Mouse (Mus musculus) forebrain, embryonic 13.5 days (tissue): ENCODE results near the gene Ankrd13b. TPM values are rescaled to one million over a fixed set of nuclear protein-coding genes. Genes with fewer than 3 reads are reported as not detected.

Source experiments
- ATAC-seq: fragments of 200-750 bp; cut with Nextera tagmentation; 2 replicates; pipeline ENCODE4 v1.8.0; 2017
- H3K27ac ChIP-seq: fragments of 300-500 bp; sonication (generic); 2 replicates; pipeline ENCODE4 v1.5.1; 2015; ENCODE audit warnings: inconsistent platforms, mild to moderate bottlenecking, moderate library complexity
- H3K27me3 ChIP-seq: fragments of 300-500 bp; sonication (generic); 2 replicates; pipeline ENCODE4 v1.6.1; 2015; ENCODE audit warnings: mild to moderate bottlenecking, inconsistent platforms
- H3K36me3 ChIP-seq: fragments of 300-500 bp; sonication (generic); 2 replicates; pipeline ENCODE4 v1.6.1; 2015; ENCODE audit warnings: mild to moderate bottlenecking, inconsistent platforms; ENCODE audit not compliant: poor library complexity, severe bottlenecking
- H3K4me1 ChIP-seq: fragments of 300-500 bp; sonication (generic); 2 replicates; pipeline ENCODE4 v1.6.1; 2015; ENCODE audit warnings: inconsistent platforms
- H3K4me2 ChIP-seq: fragments of 300-500 bp; sonication (generic); 2 replicates; pipeline ENCODE4 v1.6.1; 2015; ENCODE audit warnings: inconsistent platforms, mild to moderate bottlenecking, moderate library complexity
- H3K4me3 ChIP-seq: fragments of 300-500 bp; sonication (generic); 2 replicates; pipeline ENCODE4 v1.5.1; 2015; ENCODE audit warnings: mild to moderate bottlenecking, inconsistent platforms
- H3K9ac ChIP-seq: fragments of 300-500 bp; sonication (generic); 2 replicates; pipeline ENCODE4 v1.6.1; 2015; ENCODE audit warnings: mild to moderate bottlenecking, inconsistent platforms
- H3K9me3 ChIP-seq: fragments of 300-500 bp; sonication (generic); replicated peaks from 2 replicates; pipeline ENCODE4 v1.6.1; 2016; ENCODE audit warnings: inconsistent platforms
- WGBS: fragments of 180-500 bp; shearing (Covaris S2); methylation state at CpG from one replicate; pipeline ENCODE4 v1.1.7; 2015; 5-methylcytosine and 5-hydroxymethylcytosine counted together
- polyA plus RNA-seq: library from polyadenylated mRNA; unstranded; fragments of >200 nt; fragmentation: Nextera tagmentation; extraction: Ambion mirVana; gene quantifications from 2 replicates; pipeline ENCODE4 v1.2.1, GENCODE M21; 2015

Ankrd13b gene
- polyA plus RNA-seq, 1 experiment from 2014 or later = 18.0 TPM

DNA sequence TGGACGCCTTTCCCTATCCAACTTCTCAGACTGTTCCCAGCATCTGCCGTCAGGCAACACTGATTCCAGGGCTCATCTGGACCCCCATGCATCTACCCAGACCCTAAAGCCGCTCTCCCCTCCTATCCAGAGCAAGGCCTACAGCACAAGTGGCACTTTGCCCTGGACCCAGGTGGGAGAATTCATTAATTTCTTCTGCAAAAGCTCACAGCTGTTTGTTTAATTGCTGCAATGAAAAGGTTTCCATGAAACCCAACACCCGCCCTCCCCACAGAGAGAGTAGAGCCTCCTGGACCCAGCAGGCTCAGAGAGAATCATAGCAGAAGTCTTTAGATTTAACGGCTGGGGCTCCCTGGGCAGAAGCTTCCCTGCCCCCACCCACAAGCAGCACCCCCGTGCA lies 4.2 kb downstream of the Ankrd13b start:
- H3K9ac ChIP-seq = peak overlapping the region; percentile 45
- H3K9me3 ChIP-seq = no peaks in the 10 kb centered on the region
- H3K27ac ChIP-seq = peak overlapping the region; percentile 85
- H3K4me2 ChIP-seq = peak overlapping the region; percentile 99
- WGBS = 30% methylated on average over 6 of the region's 6 CpGs
- peaks cover 76% of the 10 kb centered on the region for H3K4me1 ChIP-seq
- H3K27me3 ChIP-seq = no peaks in the 10 kb centered on the region
- H3K36me3 ChIP-seq = peaks cover 4% of the 10 kb centered on the region; the same call in 1 of the 2 replicates
- no peak for ATAC-seq
- peak overlapping the region; percentile 9 for H3K4me3 ChIP-seq

GRCm38 (mm10) chr11:77483510-77484255 lies 5.8 kb downstream of the Ankrd13b start:
- Histone ChIP-seq H3K4me1 (peaks cover 69% of the 10 kb centered on the region), H3K27me3 (no peaks in the 10 kb centered on the region), H3K4me2 (no peak overlapping the region), H3K27ac (no peak overlapping the region), H3K4me3 (no peak overlapping the region), H3K9me3 (no peaks in the 10 kb centered on the region), H3K36me3 (peaks cover 4% of the 10 kb centered on the region; the same call in 1 of the 2 replicates), H3K9ac (no peak overlapping the region; the same call in 1 of the 2 replicates)
- no peak for ATAC-seq
- 84% methylated on average over 11 of the region's 11 CpGs for WGBS

GRCm38 (mm10) chr11:77483043-77483442 lies 6.4 kb downstream of the Ankrd13b start:
- Histone ChIP-seq H3K4me1 (peaks cover 62% of the 10 kb centered on the region), H3K4me3 (no peak overlapping the region), H3K9me3 (no peaks in the 10 kb centered on the region), H3K36me3 (peaks cover 4% of the 10 kb centered on the region; the same call in 1 of the 2 replicates), H3K9ac (no peak overlapping the region), H3K27me3 (no peaks in the 10 kb centered on the region), H3K4me2 (no peak overlapping the region), H3K27ac (no peak overlapping the region)
- no peak for ATAC-seq
- 92% methylated on average over 3 of the region's 3 CpGs for WGBS

DNA sequence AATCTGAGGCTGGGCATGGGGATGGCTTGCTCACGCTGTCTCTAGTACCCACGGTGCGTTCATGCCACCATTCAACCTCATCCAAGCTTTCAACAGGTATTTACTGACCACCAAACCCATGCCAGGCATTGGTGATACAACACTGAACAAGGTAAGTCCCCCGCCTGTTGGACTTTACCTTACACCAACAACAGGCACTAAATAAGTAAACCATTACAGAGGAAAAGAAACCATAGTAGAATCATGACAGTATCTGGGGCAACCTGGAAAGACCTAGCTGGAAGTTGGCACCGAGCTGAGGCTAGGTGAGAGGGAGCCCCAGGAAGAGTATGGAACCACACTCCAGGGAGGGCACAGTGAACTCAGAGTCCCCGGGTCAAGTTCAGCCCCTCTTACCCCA lies 12.6 kb downstream of the Ankrd13b start:
- H3K4me2 ChIP-seq = no peak overlapping the region
- no peak overlapping the region for H3K4me3 ChIP-seq
- 97% methylated on average over 6 of the region's 6 CpGs for WGBS
- no peak overlapping the region for H3K9ac ChIP-seq
- H3K4me1 ChIP-seq = peaks cover 7% of the 10 kb centered on the region; the same call in 1 of the 2 replicates
- H3K27me3 ChIP-seq = no peaks in the 10 kb centered on the region
- H3K27ac ChIP-seq = no peak overlapping the region
- no peak for ATAC-seq
- peaks cover 50% of the 10 kb centered on the region for H3K36me3 ChIP-seq
- no peaks in the 10 kb centered on the region for H3K9me3 ChIP-seq

DNA sequence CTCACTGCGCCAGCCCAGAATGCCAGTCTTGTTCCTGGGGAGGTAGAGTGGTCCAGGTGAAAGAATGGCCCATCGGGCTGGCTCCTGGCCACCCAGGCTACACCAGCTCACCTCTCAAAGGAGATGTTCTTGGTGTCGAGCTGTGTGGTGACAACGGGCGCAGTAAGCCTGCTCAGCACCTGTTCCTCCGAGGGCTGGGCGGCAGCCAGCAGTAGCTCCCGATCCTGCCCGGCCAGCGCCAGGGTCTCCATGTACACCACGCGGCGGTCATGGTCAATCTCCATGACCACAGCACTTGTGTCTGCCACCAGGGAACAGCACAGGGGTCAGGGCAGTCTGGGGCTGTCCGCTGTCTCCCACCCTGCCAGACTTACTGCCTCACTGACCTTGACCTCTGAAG lies 13.3 kb downstream of the Ankrd13b start:
- peaks cover 57% of the 10 kb centered on the region for H3K36me3 ChIP-seq
- H3K4me3 ChIP-seq = no peak overlapping the region
- no peak for ATAC-seq

GRCm38 (mm10) chr11:77472775-77473174 lies 16.7 kb downstream of the Ankrd13b start:
- WGBS = 92% methylated on average over 16 of the region's 16 CpGs
- Histone ChIP-seq H3K4me1 (peaks cover 4% of the 10 kb centered on the region), H3K4me2 (no peak overlapping the region), H3K9me3 (no peaks in the 10 kb centered on the region), H3K4me3 (no peak overlapping the region), H3K27me3 (peaks cover 2% of the 10 kb centered on the region), H3K36me3 (peaks cover 70% of the 10 kb centered on the region), H3K9ac (no peak overlapping the region), H3K27ac (no peak overlapping the region)
- ATAC-seq = no peak

More for the DNA sequence above, 13.3 kb downstream of the Ankrd13b start:
- Histone ChIP-seq H3K9me3 (no peaks in the 10 kb centered on the region), H3K9ac (no peak overlapping the region), H3K27me3 (no peaks in the 10 kb centered on the region), H3K4me2 (no peak overlapping the region), H3K27ac (no peak overlapping the region), H3K4me1 (peaks cover under 1% of the 10 kb centered on the region; the same call in 1 of the 2 replicates)
- WGBS = 91% methylated on average over 14 of the region's 14 CpGs

- no peak overlapping the region for H3K27ac ChIP-seq
- no peak overlapping the region for H3K9ac ChIP-seq
- no peak for ATAC-seq
- H3K4me2 ChIP-seq = no peak overlapping the region
- H3K36me3 ChIP-seq = peaks cover 60% of the 10 kb centered on the region
- H3K27me3 ChIP-seq = peaks cover 16% of the 10 kb centered on the region
- no peak overlapping the region for H3K4me3 ChIP-seq
- H3K4me1 ChIP-seq = peaks cover 6% of the 10 kb centered on the region
- 79% methylated on average over 29 of the region's 29 CpGs for WGBS
- H3K9me3 ChIP-seq = no peaks in the 10 kb centered on the region
These were observed 18.1 kb downstream of the Ankrd13b start for GRCm38 (mm10) chr11:77471407-77471806.

DNA sequence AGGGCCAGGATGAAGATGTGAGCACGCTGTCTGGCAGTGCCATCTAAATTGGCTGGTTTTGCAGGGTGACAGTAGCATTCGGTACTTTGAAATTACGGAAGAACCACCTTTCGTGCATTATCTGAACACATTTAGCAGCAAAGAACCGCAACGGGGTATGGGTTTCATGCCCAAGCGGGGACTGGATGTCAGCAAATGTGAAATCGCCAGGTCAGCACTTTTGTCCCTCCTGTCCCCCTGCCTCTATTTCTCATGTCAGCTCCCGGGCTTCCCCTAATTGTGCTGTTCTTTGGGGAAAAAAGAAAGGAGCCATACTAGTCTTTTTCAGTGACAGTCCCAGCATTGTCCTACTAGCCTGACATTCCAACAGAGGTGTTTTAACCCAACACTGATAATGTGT lies 21.1 kb downstream of the Ankrd13b start:
- H3K4me3 ChIP-seq = no peak overlapping the region
- ATAC-seq = no peak
- H3K27me3 ChIP-seq = peaks cover 44% of the 10 kb centered on the region
- H3K9ac ChIP-seq = no peak overlapping the region
- peaks cover 6% of the 10 kb centered on the region for H3K4me1 ChIP-seq
- H3K36me3 ChIP-seq = peaks cover 35% of the 10 kb centered on the region
- H3K9me3 ChIP-seq = no peaks in the 10 kb centered on the region
- no peak overlapping the region for H3K27ac ChIP-seq
- 83% methylated on average over 9 of the region's 9 CpGs for WGBS
- H3K4me2 ChIP-seq = no peak overlapping the region

DNA sequence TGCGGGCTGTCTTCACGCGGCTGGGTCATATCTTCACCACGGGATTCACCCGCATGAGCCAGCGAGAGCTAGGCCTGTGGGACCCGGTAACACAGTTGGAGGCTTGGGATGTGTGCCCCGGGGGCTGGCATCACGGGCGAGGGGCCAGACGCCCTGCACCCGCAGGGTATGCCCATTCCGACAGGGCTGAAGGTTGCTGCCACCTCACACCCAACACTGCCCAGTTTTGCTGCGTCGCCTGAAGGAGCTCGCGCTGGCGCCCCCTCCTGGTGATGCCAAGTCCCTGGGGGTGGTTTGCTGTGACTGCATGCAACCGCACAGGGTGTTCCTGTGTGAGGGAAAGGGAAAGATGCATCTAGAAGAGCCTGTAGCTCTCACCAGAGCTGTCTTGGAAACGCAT lies 21.7 kb downstream of the Ankrd13b start:
- Histone ChIP-seq H3K36me3 (peaks cover 28% of the 10 kb centered on the region), H3K9ac (no peak overlapping the region), H3K9me3 (no peaks in the 10 kb centered on the region), H3K4me3 (no peak overlapping the region), H3K27ac (no peak overlapping the region), H3K4me1 (peaks cover 8% of the 10 kb centered on the region), H3K27me3 (peaks cover 50% of the 10 kb centered on the region), H3K4me2 (peak overlapping the region; percentile 34; the same call in 1 of the 2 replicates)
- no peak; the same call in 1 of the 2 replicates for ATAC-seq
- WGBS = 10% methylated on average over 20 of the region's 20 CpGs

DNA sequence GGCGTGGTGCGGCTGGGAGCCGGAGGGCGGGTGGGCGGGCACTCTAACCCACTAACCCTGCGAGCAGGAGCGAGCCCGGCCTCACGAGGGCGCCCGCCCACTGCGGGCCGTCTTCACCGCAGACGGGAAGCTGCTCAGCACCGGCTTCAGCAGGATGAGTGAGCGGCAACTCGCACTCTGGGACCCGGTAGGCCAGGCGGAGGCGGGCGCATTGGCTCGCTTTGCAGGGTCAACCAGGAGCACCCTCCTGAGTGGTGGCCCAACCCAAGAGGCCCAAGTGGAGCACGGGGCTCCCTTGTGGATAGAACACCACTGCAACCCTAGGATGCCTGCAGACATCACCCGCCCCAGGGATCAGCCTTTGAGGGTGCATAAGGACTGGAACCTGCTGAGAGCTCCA lies 22.3 kb downstream of the Ankrd13b start:
- 0 out of 2 replicates have a peak, but pooled peaks have one; percentile 13 for ATAC-seq
- no peak overlapping the region for H3K4me3 ChIP-seq
- no peak overlapping the region for H3K4me2 ChIP-seq
- H3K9ac ChIP-seq = no peak overlapping the region
- peaks cover 14% of the 10 kb centered on the region for H3K4me1 ChIP-seq
- no peaks in the 10 kb centered on the region for H3K9me3 ChIP-seq
- no peak overlapping the region for H3K27ac ChIP-seq
- WGBS = 4% methylated on average over 24 of the region's 25 CpGs
- H3K27me3 ChIP-seq = peaks cover 56% of the 10 kb centered on the region
- peaks cover 22% of the 10 kb centered on the region for H3K36me3 ChIP-seq

GRCm38 (mm10) chr11:77466544-77466943 lies 22.9 kb downstream of the Ankrd13b start:
- peaks cover 62% of the 10 kb centered on the region for H3K27me3 ChIP-seq
- WGBS = 41% methylated on average over 9 of the region's 9 CpGs
- H3K4me3 ChIP-seq = no peak overlapping the region
- H3K9ac ChIP-seq = no peak overlapping the region
- no peak overlapping the region for H3K27ac ChIP-seq
- H3K4me1 ChIP-seq = peaks cover 19% of the 10 kb centered on the region
- no peaks in the 10 kb centered on the region for H3K9me3 ChIP-seq
- H3K36me3 ChIP-seq = peaks cover 16% of the 10 kb centered on the region
- H3K4me2 ChIP-seq = no peak overlapping the region
- no peak for ATAC-seq

DNA sequence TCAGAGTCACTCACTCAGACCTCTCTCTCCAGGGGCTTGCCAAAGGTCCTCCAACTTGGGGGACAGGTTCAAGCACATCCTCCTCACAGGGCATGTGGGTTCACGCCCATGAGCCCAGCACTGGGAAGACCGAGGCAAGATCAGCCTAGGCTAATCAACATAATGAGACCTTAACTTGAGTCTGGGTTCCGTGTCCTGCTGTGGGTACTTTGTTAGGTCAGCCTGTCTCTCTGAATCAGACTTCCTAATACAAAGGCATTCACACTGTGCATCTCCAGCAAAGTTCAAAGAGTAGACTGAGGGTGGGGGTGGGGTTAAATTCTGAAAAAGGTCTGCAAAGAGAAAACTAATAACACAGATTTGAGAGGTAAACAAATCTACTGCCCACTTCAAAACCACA lies 24.4 kb downstream of the Ankrd13b start:
- Histone ChIP-seq H3K27ac (no peak overlapping the region), H3K27me3 (peaks cover 74% of the 10 kb centered on the region), H3K4me3 (no peak overlapping the region), H3K36me3 (peaks cover 2% of the 10 kb centered on the region; the same call in 1 of the 2 replicates), H3K4me1 (peaks cover 19% of the 10 kb centered on the region), H3K9me3 (no peaks in the 10 kb centered on the region), H3K4me2 (no peak overlapping the region), H3K9ac (no peak overlapping the region)
- no peak for ATAC-seq
- 39% methylated on average over 3 of the region's 3 CpGs for WGBS
